Mouse (Mus musculus): ENCODE data around the gene Btbd6.

Btbd6 gene

GRCm38 (mm10) chr12:112952926-112953565, 23.2 kb upstream of the Btbd6 start:
- DNase-seq (ENCODE audit: low read depth, low spot score), result no peak

- DNase-seq (ENCODE audit: low read depth, low spot score), result peak; percentile 78
Observed at GRCm38 (mm10) chr12:112955800-112956199, 20.5 kb upstream of the Btbd6 start.

- DNase-seq (ENCODE audit: low read depth, low spot score), result peak; percentile 75
Observed at GRCm38 (mm10) chr12:112958303-112958702, 18.0 kb upstream of the Btbd6 start.

- no peak for DNase-seq (ENCODE audit: low read depth, low spot score)
Observed at GRCm38 (mm10) chr12:112959421-112959820, 16.9 kb upstream of the Btbd6 start.

GRCm38 (mm10) chr12:112961428-112961827, 14.9 kb upstream of the Btbd6 start:
- no peak for DNase-seq (ENCODE audit: low read depth, low spot score)

- DNase-seq (ENCODE audit: low read depth, low spot score), result no peak
Observed at GRCm38 (mm10) chr12:112961872-112962271, 14.4 kb upstream of the Btbd6 start.

- DNase-seq (ENCODE audit: low read depth, low spot score), result no peak
Observed at GRCm38 (mm10) chr12:112965783-112966182, 10.5 kb upstream of the Btbd6 start.

- no peak for DNase-seq (ENCODE audit: low read depth, low spot score)
Observed at GRCm38 (mm10) chr12:112968943-112969342, 7.3 kb upstream of the Btbd6 start.

GRCm38 (mm10) chr12:112969616-112970015, 6.7 kb upstream of the Btbd6 start:
- no peak for DNase-seq (ENCODE audit: low read depth, low spot score)

GRCm38 (mm10) chr12:112974736-112975135, 1.5 kb upstream of the Btbd6 start:
- no peak for DNase-seq (ENCODE audit: low read depth, low spot score)

GRCm38 (mm10) chr12:112977156-112977555, 874 bp downstream of the Btbd6 start:
- DNase-seq (ENCODE audit: low read depth, low spot score), result no peak

GRCm38 (mm10) chr12:112982031-112982430, 5.7 kb downstream of the Btbd6 start:
- no peak for DNase-seq (ENCODE audit: low read depth, low spot score)

- no peak for DNase-seq (ENCODE audit: low read depth, low spot score)
Observed at GRCm38 (mm10) chr12:112985346-112985745, 9.1 kb downstream of the Btbd6 start.

GRCm38 (mm10) chr12:112987877-112988276, 11.6 kb downstream of the Btbd6 start:
- no peak for DNase-seq (ENCODE audit: low read depth, low spot score)

GRCm38 (mm10) chr12:112990706-112991405, 14.6 kb downstream of the Btbd6 start:
- DNase-seq (ENCODE audit: low read depth, low spot score), result peak; percentile 54

- DNase-seq (ENCODE audit: low read depth, low spot score), result no peak
Observed at GRCm38 (mm10) chr12:112991444-112991843, 15.2 kb downstream of the Btbd6 start.

- no peak for DNase-seq (ENCODE audit: low read depth, low spot score)
Observed at GRCm38 (mm10) chr12:112994153-112994552, 17.9 kb downstream of the Btbd6 start.

- peak; percentile 50 for DNase-seq (ENCODE audit: low read depth, low spot score)
Observed at GRCm38 (mm10) chr12:112999569-113000293, 23.4 kb downstream of the Btbd6 start.

- peak; percentile 98 for DNase-seq (ENCODE audit: low read depth, low spot score)
Observed at GRCm38 (mm10) chr12:113000294-113001132, 24.2 kb downstream of the Btbd6 start, which contains the start of gene Brf1. TSS of gene Brf1 (minus strand) at chr12:113000704.

GRCm38 (mm10) chr12:113001133-113001474, 24.8 kb downstream of the Btbd6 start:
- no peak for DNase-seq (ENCODE audit: low read depth, low spot score)

- DNase-seq (ENCODE audit: low read depth, low spot score), result peak; percentile 50
Observed at GRCm38 (mm10) chr12:113002667-113003066, 26.4 kb downstream of the Btbd6 start.

GRCm38 (mm10) chr12:113004011-113004410, 27.7 kb downstream of the Btbd6 start:
- no peak for DNase-seq (ENCODE audit: low read depth, low spot score)
